Mouse (Mus musculus) testis, adult 2 months (tissue): ENCODE data around the gene Dnali1.

Source experiments
- CTCF ChIP-seq: fragments of 200-500 bp; IDR thresholded peaks from 2 replicates; pipeline ENCODE4 v1.5.1; 2012; ENCODE audit warnings: low read depth, mild to moderate bottlenecking, inconsistent platforms, low read length, moderate library complexity; ENCODE audit not compliant: control insufficient read depth, insufficient read depth, insufficient replicate concordance
- POLR2A ChIP-seq: fragments of 200-500 bp; IDR thresholded peaks from 2 replicates; pipeline ENCODE4 v1.6.1; 2012; ENCODE audit warnings: low read depth, mild to moderate bottlenecking, inconsistent platforms, low read length, moderate library complexity; ENCODE audit not compliant: control insufficient read depth

DNA sequence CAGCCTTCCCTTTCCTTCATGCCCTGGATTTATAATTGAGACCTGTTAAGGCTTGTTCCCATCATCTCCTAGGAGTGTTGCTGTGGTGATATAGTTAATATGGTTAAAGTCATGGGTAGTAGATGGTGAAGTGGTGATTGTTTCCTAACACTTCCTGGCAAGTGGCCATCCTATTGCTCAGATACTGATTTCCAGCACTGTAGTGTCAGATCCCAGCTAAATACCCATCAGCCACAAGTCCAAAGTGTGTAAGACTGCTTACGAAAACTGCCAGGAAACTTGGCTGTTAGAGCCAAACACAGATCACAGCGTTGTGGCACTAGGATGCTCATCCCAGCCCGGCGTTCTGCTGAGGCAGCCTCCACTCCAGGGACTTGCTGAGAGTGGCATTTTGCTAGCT, 31.2 kb downstream of the Dnali1 start:
- no peak for TF ChIP-seq CTCF
- no peak for TF ChIP-seq POLR2A
